Mouse (Mus musculus): ENCODE measurements at regions not wholly inside any gene's neighbourhood (a gene's known extent, or its start where the extent isn't known, plus 50 kb on each side); places are given as distances from the start of the nearest gene placed in this dataset.

- TF ChIP-seq POLR2A (IDR thresholded peaks at IDR 0.05; ENCODE audit: low read depth, low read length) = no peak
- no peak for TF ChIP-seq CTCF (IDR thresholded peaks at IDR 0.05; ENCODE audit: borderline replicate concordance, insufficient read depth, low read length)
These were observed 110.0 kb upstream of the Lef1 start for GRCm38 (mm10) chr3:131000252-131000651.

All from embryonic fibroblast, embryonic 13.5 days (primary cell).